Mouse (Mus musculus) heart, embryonic 14.5 days (tissue): Measurements from ENCODE around the gene Ifit1bl2. TPM values are rescaled to one million over a fixed set of nuclear protein-coding genes. Genes with fewer than 3 reads are reported as not detected.
"Not testable (repeated sequence)": the region's sequence is repeated elsewhere in the genome, so short reads cannot be mapped to it uniquely, and the experiment has no call there.

Source experiments
- ATAC-seq: fragments of 200-750 bp; cut with Nextera tagmentation; 2 replicates; pipeline ENCODE4 v1.8.0; 2017; ENCODE audit warnings: low read depth, moderate TSS enrichment; ENCODE audit not compliant: insufficient number of reproducible peaks, insufficient read depth, low FRiP score
- H3K27ac ChIP-seq, 2 experiments: fragments of 200-500 bp in 1 of 2; fragments of 300-500 bp in 1 of 2; sonication (generic) in 1 of 2; replicated peaks in 1 of 2; 2 replicates each; pipeline ENCODE4 v1.5.1; 2012 to 2014; ENCODE audit warnings: low read depth in 2 of 2, low read length in 2 of 2, control low read depth in 1 of 2, mild to moderate bottlenecking in 1 of 2, mixed read lengths in 1 of 2; ENCODE audit not compliant: control insufficient read depth in 1 of 2, insufficient read depth in 1 of 2
- H3K27me3 ChIP-seq: fragments of 300-500 bp; sonication (generic); 2 replicates; pipeline ENCODE4 v1.6.1; 2014; ENCODE audit warnings: mild to moderate bottlenecking, low read length, control low read depth; ENCODE audit not compliant: control insufficient read depth, insufficient read depth
- H3K36me3 ChIP-seq: fragments of 300-500 bp; sonication (generic); 2 replicates; pipeline ENCODE4 v1.6.1; 2014; ENCODE audit warnings: mild to moderate bottlenecking, control low read depth, low read length, mixed read lengths; ENCODE audit not compliant: control insufficient read depth, insufficient read depth
- H3K4me1 ChIP-seq, 2 experiments: fragments of 200-500 bp in 1 of 2; fragments of 300-500 bp in 1 of 2; sonication (generic) in 1 of 2; 2 replicates each; pipeline ENCODE4 v1.6.1; 2012 to 2014; ENCODE audit warnings: low read length in 2 of 2, control low read depth in 1 of 2, mixed read lengths in 1 of 2; ENCODE audit not compliant: control insufficient read depth in 2 of 2, insufficient read depth in 2 of 2
- H3K4me2 ChIP-seq: fragments of 300-500 bp; sonication (generic); 2 replicates; pipeline ENCODE4 v1.6.1; 2014; ENCODE audit warnings: mild to moderate bottlenecking, low read length
- H3K4me3 ChIP-seq, 2 experiments: fragments of 200-500 bp in 1 of 2; fragments of 300-500 bp in 1 of 2; sonication (generic) in 1 of 2; 2 replicates each; pipeline ENCODE4 v1.5.1; 2012 to 2014; ENCODE audit warnings: low read length in 2 of 2, mild to moderate bottlenecking in 2 of 2, control low read depth in 1 of 2, low read depth in 1 of 2, moderate library complexity in 1 of 2; ENCODE audit not compliant: control insufficient read depth in 1 of 2, insufficient read depth in 1 of 2
- H3K9ac ChIP-seq: fragments of 300-500 bp; sonication (generic); 2 replicates; pipeline ENCODE4 v1.6.1; 2014; ENCODE audit warnings: mild to moderate bottlenecking, low read length
- H3K9me3 ChIP-seq: fragments of 300-500 bp; sonication (generic); 2 replicates; pipeline ENCODE4 v1.6.1; 2016; ENCODE audit warnings: low read length, control low read depth; ENCODE audit not compliant: control insufficient read depth
- WGBS: fragments of 180-500 bp; shearing (Covaris S2); extraction: QIAGEN DNeasy Blood & Tissue Kit; methylation state at CpG from one replicate; pipeline ENCODE4 v1.1.7; 2014; 5-methylcytosine and 5-hydroxymethylcytosine counted together
- polyA plus RNA-seq: library from polyadenylated mRNA; unstranded; fragments of >200 nt; fragmentation: Nextera tagmentation; extraction: Ambion mirVana; gene quantifications from 2 replicates; pipeline ENCODE4 v1.2.1, GENCODE M21; 2014

Ifit1bl2 gene
- polyA plus RNA-seq, 1 experiment from 2014 or later: 1.0 TPM

DNA sequence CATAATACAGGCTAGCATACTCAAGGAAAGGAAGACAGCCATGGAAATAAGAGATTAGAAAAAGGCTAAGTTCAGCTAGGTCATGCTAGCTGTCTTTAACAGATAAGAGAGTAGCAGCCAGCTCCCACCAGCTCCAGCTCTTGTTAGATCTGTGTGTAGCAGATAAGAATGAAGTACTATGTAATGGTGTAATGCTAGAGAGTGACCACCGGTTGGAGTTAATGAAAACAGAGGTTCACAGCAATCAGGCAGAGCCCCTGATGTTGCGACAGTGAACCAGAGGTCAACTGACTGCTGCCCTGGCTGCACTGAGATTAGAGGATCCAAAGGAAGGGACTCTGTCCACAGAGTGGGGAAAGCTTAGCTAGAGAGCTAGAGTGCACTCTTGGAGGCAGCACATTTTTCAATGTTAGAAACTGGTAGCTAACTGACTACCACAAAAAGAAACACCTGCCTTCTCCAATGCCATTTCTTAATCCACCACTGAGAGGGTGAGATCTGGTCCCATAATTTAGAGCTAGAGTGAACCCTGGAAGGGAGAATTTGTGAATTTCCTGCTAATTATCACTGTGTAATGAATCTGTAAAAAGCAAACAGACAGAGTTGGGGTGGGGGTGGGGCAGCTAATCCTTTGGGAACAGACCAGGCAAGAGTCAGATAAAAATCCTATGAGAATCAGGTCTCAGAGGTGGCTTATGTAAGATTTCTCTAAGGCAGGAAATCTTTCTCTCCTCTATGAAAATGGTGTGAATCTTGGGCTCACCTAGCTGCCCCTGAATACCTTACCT lies 16.2 kb upstream of the Ifit1bl2 start:
- no peak overlapping the region for H3K27ac ChIP-seq
- H3K9ac ChIP-seq: no peak overlapping the region
- H3K27me3 ChIP-seq: no peaks in the 10 kb centered on the region
- no peaks in the 10 kb centered on the region for H3K9me3 ChIP-seq
- peaks cover 0 to 12% of the 10 kb centered on the region in 2 experiments; a peak in 3 of 4 replicates for H3K4me1 ChIP-seq
- peak; percentile 35; the same call in 1 of the 2 replicates for ATAC-seq
- no peak overlapping the region for H3K4me2 ChIP-seq
- 7% methylated on average over 2 of the region's 2 CpGs for WGBS
- no peak overlapping the region for H3K4me3 ChIP-seq
- no peaks in the 10 kb centered on the region for H3K36me3 ChIP-seq

DNA sequence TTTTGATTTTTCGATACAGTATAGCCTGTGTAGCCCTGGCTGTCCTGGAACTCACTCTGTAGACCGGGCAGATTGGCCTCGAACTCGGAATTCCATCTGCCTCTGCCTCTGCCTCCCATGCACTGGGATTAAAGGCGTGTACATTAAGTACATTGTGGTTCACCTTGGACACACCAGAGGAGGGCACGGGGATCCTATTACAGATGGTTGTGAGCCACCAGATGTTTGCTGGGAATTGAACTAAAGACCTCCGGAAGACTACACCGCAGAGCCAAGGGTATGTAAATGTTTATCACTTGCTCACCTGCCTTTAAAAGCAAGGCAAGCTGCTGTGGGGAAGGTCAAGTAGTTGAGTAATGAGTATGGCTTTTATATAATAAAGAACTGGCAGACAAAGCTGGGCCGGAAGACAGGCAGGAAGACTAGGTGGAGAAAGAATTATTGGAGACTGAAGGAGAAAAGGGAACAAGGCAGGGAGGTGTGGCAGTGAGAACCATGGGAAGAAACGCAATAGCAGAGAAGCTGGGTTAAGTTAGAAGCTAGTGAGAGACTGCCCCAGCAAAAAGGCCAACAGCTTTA lies 14.8 kb upstream of the Ifit1bl2 start:
- H3K9me3 ChIP-seq: no peaks in the 10 kb centered on the region
- no peaks in the 10 kb centered on the region for H3K27me3 ChIP-seq
- WGBS: 88% methylated on average over 10 of the region's 10 CpGs
- no peak overlapping the region for H3K27ac ChIP-seq
- no peak overlapping the region for H3K9ac ChIP-seq
- H3K36me3 ChIP-seq: no peaks in the 10 kb centered on the region
- ATAC-seq: no peak
- peaks cover 0 to 10% of the 10 kb centered on the region in 2 experiments; a peak in 3 of 4 replicates for H3K4me1 ChIP-seq
- H3K4me2 ChIP-seq: no peak overlapping the region
- H3K4me3 ChIP-seq: no peak overlapping the region

DNA sequence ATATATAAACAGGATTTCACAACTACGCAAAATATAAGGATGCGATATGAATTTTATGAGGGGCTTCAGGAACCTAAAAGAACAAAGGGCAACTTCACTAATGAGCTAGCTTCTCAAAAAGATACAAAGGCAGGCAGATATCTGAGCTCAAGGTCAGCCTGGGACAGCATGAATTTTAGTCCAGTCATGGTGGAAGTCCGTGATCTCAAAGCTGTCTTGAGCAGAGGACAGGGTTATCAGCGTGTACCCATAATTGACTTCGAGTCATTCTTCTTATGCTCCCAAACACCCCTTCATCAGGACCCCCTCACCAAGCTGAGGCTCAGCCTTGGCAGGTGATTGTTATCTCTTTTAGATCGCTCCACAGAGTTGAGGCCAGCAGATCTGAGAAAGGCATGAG lies 10.5 kb upstream of the Ifit1bl2 start:
- no peak for ATAC-seq
- no peak overlapping the region for H3K4me3 ChIP-seq
- no peak overlapping the region for H3K4me2 ChIP-seq
- H3K4me1 ChIP-seq: no peaks in the 10 kb centered on the region; a peak in 1 of 4 replicates
- no peaks in the 10 kb centered on the region for H3K27me3 ChIP-seq
- WGBS: 75% methylated on average over 6 of the region's 6 CpGs
- no peaks in the 10 kb centered on the region for H3K9me3 ChIP-seq
- no peak overlapping the region for H3K27ac ChIP-seq
- no peak overlapping the region for H3K9ac ChIP-seq
- no peaks in the 10 kb centered on the region for H3K36me3 ChIP-seq

DNA sequence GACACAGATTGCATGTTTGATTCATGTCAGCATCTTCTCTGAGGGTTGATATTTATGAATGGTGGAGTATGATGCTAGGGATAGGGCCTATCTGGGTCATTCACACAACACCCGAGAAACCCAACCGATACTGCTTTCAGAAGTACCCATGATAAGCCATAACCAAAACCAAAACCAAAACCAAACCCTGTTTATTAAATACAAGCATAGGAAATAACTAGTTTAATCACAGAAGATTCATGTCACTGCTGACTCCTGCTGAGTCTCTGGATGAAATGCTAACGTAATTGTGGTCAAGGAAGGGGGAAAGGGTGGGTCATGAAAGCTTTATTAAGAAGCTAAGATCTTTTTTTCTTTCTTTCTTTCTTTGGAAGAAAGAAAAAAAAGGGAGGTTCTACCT lies 9.7 kb upstream of the Ifit1bl2 start:
- ATAC-seq: no peak
- WGBS: 86% methylated on average over 3 of the region's 3 CpGs

DNA sequence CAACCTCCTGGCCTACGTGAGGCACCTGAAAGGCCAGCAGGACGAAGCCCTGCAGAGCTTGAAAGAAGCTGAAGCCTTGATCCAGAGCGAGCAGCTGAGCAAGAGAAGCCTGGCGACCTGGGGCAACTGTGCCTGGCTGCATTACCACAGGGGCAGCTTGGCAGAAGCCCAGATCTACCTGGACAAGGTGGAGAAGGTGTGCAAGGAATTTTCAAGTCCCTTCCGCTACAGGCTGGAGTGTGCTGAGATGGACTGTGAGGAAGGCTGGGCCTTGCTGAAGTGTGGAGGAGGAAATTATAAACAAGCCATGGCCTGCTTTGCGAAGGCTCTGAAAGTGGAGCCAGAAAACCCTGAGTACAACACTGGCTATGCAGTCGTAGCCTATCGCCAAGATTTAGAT lies 7.1 kb upstream of the Ifit1bl2 start:
- not testable (repeated sequence) for H3K9me3 ChIP-seq, H3K36me3 ChIP-seq, H3K9ac ChIP-seq, H3K27ac ChIP-seq, H3K4me3 ChIP-seq, H3K4me1 ChIP-seq, ATAC-seq, H3K27me3 ChIP-seq, H3K4me2 ChIP-seq
- 88% methylated on average over 6 of the region's 8 CpGs for WGBS

More for the DNA sequence above, 9.7 kb upstream of the Ifit1bl2 start:
- H3K36me3 ChIP-seq: no peaks in the 10 kb centered on the region
- H3K4me1 ChIP-seq: no peaks in the 10 kb centered on the region; a peak in 1 of 4 replicates
- no peak overlapping the region for H3K27ac ChIP-seq
- no peak overlapping the region for H3K9ac ChIP-seq
- H3K4me3 ChIP-seq: no peak overlapping the region
- H3K27me3 ChIP-seq: no peaks in the 10 kb centered on the region
- H3K9me3 ChIP-seq: no peaks in the 10 kb centered on the region
- H3K4me2 ChIP-seq: no peak overlapping the region

DNA sequence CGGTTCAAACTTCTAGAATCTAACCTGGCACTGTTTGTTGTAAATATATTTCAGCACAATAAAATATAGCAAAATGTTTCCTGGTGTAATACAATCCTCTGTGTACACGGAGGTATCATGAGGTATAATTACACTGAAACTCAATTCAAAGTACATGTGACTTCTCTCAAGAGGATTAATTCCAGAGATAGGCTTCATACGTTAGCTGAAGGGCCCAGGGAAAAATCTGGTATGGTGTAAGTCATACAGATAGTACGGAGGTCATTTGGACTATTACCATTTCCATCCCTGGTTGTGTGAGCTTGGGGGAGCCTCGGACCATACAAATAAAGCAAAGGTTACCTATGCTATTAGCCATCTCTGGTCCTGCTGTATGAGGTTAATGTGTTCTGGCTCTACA lies 2.1 kb upstream of the Ifit1bl2 start:
- Histone ChIP-seq H3K27ac (no peak overlapping the region), H3K36me3 (no peaks in the 10 kb centered on the region), H3K9me3 (no peaks in the 10 kb centered on the region), H3K4me1 (no peaks in the 10 kb centered on the region), H3K9ac (no peak overlapping the region), H3K4me2 (no peak overlapping the region), H3K27me3 (no peaks in the 10 kb centered on the region), H3K4me3 (no peak overlapping the region)
- 59% methylated on average over 5 of the region's 5 CpGs for WGBS
- no peak for ATAC-seq

DNA sequence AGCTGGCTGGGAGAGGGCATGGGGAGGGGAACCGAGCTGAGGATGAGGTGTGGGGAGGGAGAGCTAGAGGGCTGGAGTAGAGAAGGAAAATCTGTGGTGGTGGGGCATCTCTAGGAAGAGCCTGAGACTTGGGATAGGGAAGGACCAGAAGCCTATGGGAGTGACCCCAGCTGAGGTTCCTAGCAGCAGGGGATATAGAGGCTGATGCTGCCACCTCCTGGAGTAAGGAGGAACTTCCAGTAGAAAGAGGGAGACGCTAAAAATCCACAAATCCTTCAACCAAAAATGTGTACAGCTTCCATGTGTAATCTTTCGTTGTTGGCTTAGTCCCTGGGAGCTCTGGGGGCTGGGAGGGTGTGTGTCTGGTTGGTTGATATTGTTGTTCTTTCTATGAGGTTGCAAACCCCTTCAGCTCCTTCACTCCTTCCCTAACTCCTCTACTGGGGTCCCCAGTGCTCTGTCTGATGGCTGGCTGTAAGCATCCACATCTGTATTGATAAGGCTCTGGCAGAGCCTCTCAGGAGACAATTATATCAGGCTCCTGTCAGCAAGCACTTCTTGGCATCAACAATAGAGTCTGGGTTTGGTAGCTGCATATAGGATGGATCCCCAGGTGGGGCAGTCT lies 3.5 kb downstream of the Ifit1bl2 start:
- Histone ChIP-seq H3K4me3 (no peak overlapping the region), H3K4me2 (no peak overlapping the region), H3K9me3 (no peaks in the 10 kb centered on the region), H3K36me3 (no peaks in the 10 kb centered on the region), H3K9ac (no peak overlapping the region), H3K27ac (no peak overlapping the region), H3K4me1 (no peaks in the 10 kb centered on the region), H3K27me3 (no peaks in the 10 kb centered on the region)
- no peak for ATAC-seq
- 2% methylated on average over 3 of the region's 3 CpGs for WGBS
